Mouse (Mus musculus): ENCODE measurements around the gene Arl2bp. TPM values are rescaled to one million over a fixed set of nuclear protein-coding genes. Genes with fewer than 3 reads are reported as not detected.

The Arl2bp gene
- polyA plus RNA-seq, 1 experiment, result 443 TPM

GRCm38 (mm10) chr8:94695341-94695993 is 29.1 kb downstream of the Arl2bp start:
- no peaks in the 10 kb centered on the region for H3K27me3 ChIP-seq (ENCODE audit: control insufficient read depth, insufficient read depth, low read length)
- peak overlapping the region; percentile 58 for H3K4me3 ChIP-seq (ENCODE audit: control insufficient read depth, low read depth, low read length)
- peaks cover 6% of the 10 kb centered on the region for H3K4me1 ChIP-seq (ENCODE audit: control insufficient read depth, insufficient read depth, low read length)
- H3K27ac ChIP-seq (ENCODE audit: control insufficient read depth, insufficient read depth, low read depth, low read length), result no peak overlapping the region
- no peak for TF ChIP-seq CTCF (IDR thresholded peaks at IDR 0.05; ENCODE audit: control insufficient read depth, insufficient read depth, insufficient replicate concordance, low read depth, low read length)
- TF ChIP-seq POLR2A (IDR thresholded peaks at IDR 0.05; ENCODE audit: control insufficient read depth, low read depth, low read length), result no peak
- no peaks in the 10 kb centered on the region for H3K36me3 ChIP-seq (ENCODE audit: control insufficient read depth, insufficient read depth, low read length)

- H3K4me1 ChIP-seq (ENCODE audit: control insufficient read depth, insufficient read depth, low read length), result peaks cover 6% of the 10 kb centered on the region
- H3K36me3 ChIP-seq (ENCODE audit: control insufficient read depth, insufficient read depth, low read length), result no peaks in the 10 kb centered on the region
- no peak for TF ChIP-seq CTCF (IDR thresholded peaks at IDR 0.05; ENCODE audit: control insufficient read depth, insufficient read depth, insufficient replicate concordance, low read depth, low read length)
- no peak for TF ChIP-seq POLR2A (IDR thresholded peaks at IDR 0.05; ENCODE audit: control insufficient read depth, low read depth, low read length)
- peak within 1 kb of the TSS; percentile 58 for H3K4me3 ChIP-seq (ENCODE audit: control insufficient read depth, low read depth, low read length)
- H3K27me3 ChIP-seq (ENCODE audit: control insufficient read depth, insufficient read depth, low read length), result no peaks in the 10 kb centered on the region
- no peak within 1 kb of the TSS for H3K27ac ChIP-seq (ENCODE audit: control insufficient read depth, insufficient read depth, low read depth, low read length)
These were observed 29.6 kb downstream of the Arl2bp start, which contains the start of gene Pllp for GRCm38 (mm10) chr8:94695994-94696384. TSS of gene Pllp (minus strand) at chr8:94696278.

- no peaks in the 10 kb centered on the region for H3K27me3 ChIP-seq (ENCODE audit: control insufficient read depth, insufficient read depth, low read length)
- H3K27ac ChIP-seq (ENCODE audit: control insufficient read depth, insufficient read depth, low read depth, low read length), result no peak overlapping the region
- TF ChIP-seq CTCF (IDR thresholded peaks at IDR 0.05; ENCODE audit: control insufficient read depth, insufficient read depth, insufficient replicate concordance, low read depth, low read length) (no peak), POLR2A (IDR thresholded peaks at IDR 0.05; ENCODE audit: control insufficient read depth, low read depth, low read length) (no peak)
- no peak overlapping the region for H3K4me3 ChIP-seq (ENCODE audit: control insufficient read depth, low read depth, low read length)
- H3K36me3 ChIP-seq (ENCODE audit: control insufficient read depth, insufficient read depth, low read length), result no peaks in the 10 kb centered on the region
- H3K4me1 ChIP-seq (ENCODE audit: control insufficient read depth, insufficient read depth, low read length), result peaks cover 6% of the 10 kb centered on the region
These were observed 30.2 kb downstream of the Arl2bp start for GRCm38 (mm10) chr8:94696566-94696965.

DNA sequence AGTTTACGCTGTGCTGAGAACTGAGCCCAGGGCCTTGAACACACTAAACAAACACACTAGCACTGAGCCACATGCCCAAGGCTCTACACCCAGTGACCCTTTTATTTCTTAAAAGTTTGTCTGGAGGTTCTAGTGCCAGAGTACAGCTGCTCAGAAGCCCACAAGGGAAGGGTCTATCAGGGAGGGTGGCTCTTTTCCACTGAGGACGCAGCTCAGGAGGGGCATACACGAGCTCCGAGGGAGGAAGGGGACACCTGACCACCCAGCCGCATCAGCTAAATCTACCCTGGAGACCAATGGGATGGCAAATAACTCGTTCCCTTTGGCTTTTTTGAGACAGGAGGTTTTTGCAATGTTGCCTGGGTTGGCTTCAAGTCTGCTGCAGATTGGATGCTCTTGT is 31.6 kb downstream of the Arl2bp start:
- Histone ChIP-seq H3K4me3 (ENCODE audit: control insufficient read depth, low read depth, low read length) (no peak overlapping the region), H3K36me3 (ENCODE audit: control insufficient read depth, insufficient read depth, low read length) (no peaks in the 10 kb centered on the region), H3K4me1 (ENCODE audit: control insufficient read depth, insufficient read depth, low read length) (peaks cover 9% of the 10 kb centered on the region), H3K27ac (ENCODE audit: control insufficient read depth, insufficient read depth, low read depth, low read length) (no peak overlapping the region), H3K27me3 (ENCODE audit: control insufficient read depth, insufficient read depth, low read length) (no peaks in the 10 kb centered on the region)
- TF ChIP-seq POLR2A (IDR thresholded peaks at IDR 0.05; ENCODE audit: control insufficient read depth, low read depth, low read length) (no peak), CTCF (IDR thresholded peaks at IDR 0.05; ENCODE audit: control insufficient read depth, insufficient read depth, insufficient replicate concordance, low read depth, low read length) (no peak)

- Histone ChIP-seq H3K27ac (ENCODE audit: control insufficient read depth, insufficient read depth, low read depth, low read length) (no peak overlapping the region), H3K4me3 (ENCODE audit: control insufficient read depth, low read depth, low read length) (no peak overlapping the region), H3K27me3 (ENCODE audit: control insufficient read depth, insufficient read depth, low read length) (no peaks in the 10 kb centered on the region), H3K36me3 (ENCODE audit: control insufficient read depth, insufficient read depth, low read length) (no peaks in the 10 kb centered on the region), H3K4me1 (ENCODE audit: control insufficient read depth, insufficient read depth, low read length) (peaks cover 14% of the 10 kb centered on the region)
- TF ChIP-seq POLR2A (IDR thresholded peaks at IDR 0.05; ENCODE audit: control insufficient read depth, low read depth, low read length) (no peak), CTCF (IDR thresholded peaks at IDR 0.05; ENCODE audit: control insufficient read depth, insufficient read depth, insufficient replicate concordance, low read depth, low read length) (no peak)
These were observed 33.0 kb downstream of the Arl2bp start for GRCm38 (mm10) chr8:94699366-94699765.

DNA sequence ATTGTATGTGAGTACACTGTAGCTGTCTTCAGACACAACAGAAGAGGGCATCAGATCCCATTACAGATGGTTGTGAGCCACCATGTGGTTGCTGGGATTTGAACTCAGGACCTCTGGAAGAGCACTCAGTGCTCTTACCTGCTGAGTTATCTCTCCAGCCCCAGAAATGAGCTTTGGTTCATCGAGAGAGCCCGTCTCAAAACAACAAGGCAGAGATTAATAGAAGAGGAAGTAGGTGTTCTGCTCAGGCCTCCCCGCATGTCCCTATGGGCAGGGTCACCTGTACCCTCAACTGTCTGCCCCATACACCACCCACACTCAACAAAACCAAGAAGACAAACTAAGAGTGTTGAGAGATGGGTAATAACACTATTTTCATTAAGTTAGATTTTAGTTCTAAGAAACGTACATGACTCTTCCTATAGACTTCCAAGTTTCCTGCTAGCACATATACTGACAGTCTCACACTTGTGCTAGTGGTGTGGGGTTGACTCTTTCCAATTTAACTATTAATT is 34.1 kb downstream of the Arl2bp start:
- H3K36me3 ChIP-seq (ENCODE audit: control insufficient read depth, insufficient read depth, low read length), result no peaks in the 10 kb centered on the region
- no peaks in the 10 kb centered on the region for H3K27me3 ChIP-seq (ENCODE audit: control insufficient read depth, insufficient read depth, low read length)
- no peak overlapping the region for H3K27ac ChIP-seq (ENCODE audit: control insufficient read depth, insufficient read depth, low read depth, low read length)
- TF ChIP-seq CTCF (IDR thresholded peaks at IDR 0.05; ENCODE audit: control insufficient read depth, insufficient read depth, insufficient replicate concordance, low read depth, low read length) (no peak), POLR2A (IDR thresholded peaks at IDR 0.05; ENCODE audit: control insufficient read depth, low read depth, low read length) (no peak)
- H3K4me3 ChIP-seq (ENCODE audit: control insufficient read depth, low read depth, low read length), result no peak overlapping the region
- peaks cover 15% of the 10 kb centered on the region for H3K4me1 ChIP-seq (ENCODE audit: control insufficient read depth, insufficient read depth, low read length)

GRCm38 (mm10) chr8:94702156-94702555 is 35.8 kb downstream of the Arl2bp start:
- TF ChIP-seq CTCF (IDR thresholded peaks at IDR 0.05; ENCODE audit: control insufficient read depth, insufficient read depth, insufficient replicate concordance, low read depth, low read length) (no peak), POLR2A (IDR thresholded peaks at IDR 0.05; ENCODE audit: control insufficient read depth, low read depth, low read length) (no peak)
- H3K27ac ChIP-seq (ENCODE audit: control insufficient read depth, insufficient read depth, low read depth, low read length), result no peak overlapping the region
- no peak overlapping the region; the same call in 1 of the 2 replicates for H3K4me3 ChIP-seq (ENCODE audit: control insufficient read depth, low read depth, low read length)

More at GRCm38 (mm10) chr8:94702156-94702555, 35.8 kb downstream of the Arl2bp start:
- H3K4me1 ChIP-seq (ENCODE audit: control insufficient read depth, insufficient read depth, low read length), result peaks cover 12% of the 10 kb centered on the region
- H3K36me3 ChIP-seq (ENCODE audit: control insufficient read depth, insufficient read depth, low read length), result no peaks in the 10 kb centered on the region
- no peaks in the 10 kb centered on the region for H3K27me3 ChIP-seq (ENCODE audit: control insufficient read depth, insufficient read depth, low read length)

Measured in testis, adult 2 months (tissue).